Mouse (Mus musculus) embryonic fibroblast, embryonic 13.5 days (primary cell): ENCODE measurements around the gene Zbtb22.

ENCODE experiments used
- CTCF ChIP-seq: IDR thresholded peaks from 2 replicates; pipeline ENCODE4 v1.5.1; 2011; ENCODE audit warnings: mild to moderate bottlenecking, control low read depth, low read length, moderate library complexity, borderline replicate concordance; ENCODE audit not compliant: insufficient read depth
- POLR2A ChIP-seq: IDR thresholded peaks from 2 replicates; pipeline ENCODE4 v1.6.1; 2011; ENCODE audit warnings: low read depth, mild to moderate bottlenecking, control low read depth, low read length, moderate library complexity

GRCm38 (mm10) chr17:33902491-33902890 is 13.2 kb upstream of the Zbtb22 start:
- TF ChIP-seq CTCF (no peak), POLR2A (no peak)
